Mouse (Mus musculus): ENCODE measurements around the gene Tgfbr3l. TPM values are rescaled to one million over a fixed set of nuclear protein-coding genes. Genes with fewer than 3 reads are reported as not detected.

Tgfbr3l gene
- polyA plus RNA-seq, 1 experiment from 2014 or later: 4.1 TPM

DNA sequence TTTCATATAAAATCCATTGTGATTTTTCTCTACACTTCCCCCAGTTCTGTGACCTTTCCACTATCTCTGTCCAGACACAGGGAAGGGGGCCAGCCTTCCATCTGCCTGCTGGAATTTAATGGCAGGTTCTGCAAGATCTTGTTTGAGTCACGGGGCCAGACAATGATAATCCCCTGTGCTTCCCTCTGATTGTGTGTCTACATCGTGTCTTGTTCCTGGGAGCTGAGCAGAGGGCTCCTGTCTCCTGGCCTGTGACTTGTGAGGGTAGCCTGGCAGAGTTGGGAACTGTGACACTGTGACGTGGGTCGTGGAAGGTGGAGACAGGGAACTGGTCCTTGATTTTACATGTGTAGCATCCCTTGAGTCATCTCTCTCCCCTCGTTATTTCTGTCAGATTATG, 18.2 kb upstream of the Tgfbr3l start:
- H3K4me1 ChIP-seq (ENCODE audit: control insufficient read depth, insufficient read depth, low read length): 0 out of 2 replicates have a peak, but pooled peaks cover 2% of the 10 kb centered on the region
- no peaks in the 10 kb centered on the region for H3K36me3 ChIP-seq (ENCODE audit: control insufficient read depth, insufficient read depth, low read length)
- no peak overlapping the region for H3K4me3 ChIP-seq (ENCODE audit: low read depth, low read length)
- ATAC-seq: no peak
- no peak overlapping the region for H3K9ac ChIP-seq (ENCODE audit: low read depth, low read length)
- 64% methylated on average over 5 of the region's 5 CpGs for WGBS
- no peak overlapping the region for H3K27ac ChIP-seq (ENCODE audit: low read length)
- H3K4me2 ChIP-seq (ENCODE audit: low read length): no peak overlapping the region
- peaks cover 12% of the 10 kb centered on the region; the same call in 1 of the 2 replicates for H3K27me3 ChIP-seq (ENCODE audit: control insufficient read depth, insufficient read depth, low read depth, low read length)
- no peaks in the 10 kb centered on the region for H3K9me3 ChIP-seq (replicated peaks; ENCODE audit: control insufficient read depth, low read length, poor library complexity, severe bottlenecking)

DNA sequence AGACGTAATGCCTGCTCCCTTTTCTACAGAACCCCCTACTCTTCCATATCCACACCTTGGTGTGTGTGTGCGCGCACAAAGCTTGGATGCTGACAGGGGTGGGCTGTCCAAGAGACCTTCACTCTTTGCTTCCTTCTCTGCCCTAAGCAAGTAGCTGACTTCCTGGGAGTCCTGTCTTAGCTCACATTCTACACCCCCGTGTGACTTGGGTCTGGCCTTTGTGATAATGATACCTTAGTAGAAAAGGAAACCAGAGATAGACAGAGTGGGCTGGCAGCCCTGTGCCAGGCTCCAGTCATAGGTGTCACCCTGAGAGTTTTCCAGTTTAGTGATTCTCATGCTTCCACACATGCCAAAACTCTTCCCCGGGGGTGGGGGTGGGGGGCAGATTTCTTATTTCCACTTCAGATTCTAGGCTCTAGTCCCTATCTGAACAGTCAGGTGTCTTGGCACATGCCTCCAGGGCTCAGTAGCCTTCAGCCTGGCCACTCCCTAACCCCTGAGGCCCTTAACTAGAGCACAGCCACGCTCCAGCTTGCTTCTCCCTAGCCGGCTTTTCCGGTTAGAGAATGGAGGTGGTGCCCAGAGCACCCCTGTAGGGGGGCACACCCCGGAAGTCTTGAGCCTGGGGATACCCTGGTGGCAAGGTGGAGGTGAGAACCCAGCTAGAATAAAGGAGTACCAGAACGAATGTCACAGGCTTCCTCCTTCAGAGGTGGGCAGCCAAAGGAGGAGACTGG, 17.2 kb upstream of the Tgfbr3l start:
- WGBS: 68% methylated on average over 10 of the region's 10 CpGs
- Histone ChIP-seq H3K9ac (ENCODE audit: low read depth, low read length) (no peak overlapping the region), H3K27ac (ENCODE audit: low read length) (no peak overlapping the region), H3K4me1 (ENCODE audit: control insufficient read depth, insufficient read depth, low read length) (0 out of 2 replicates have a peak, but pooled peaks cover 2% of the 10 kb centered on the region), H3K4me3 (ENCODE audit: low read depth, low read length) (no peak overlapping the region), H3K36me3 (ENCODE audit: control insufficient read depth, insufficient read depth, low read length) (no peaks in the 10 kb centered on the region), H3K27me3 (ENCODE audit: control insufficient read depth, insufficient read depth, low read depth, low read length) (peaks cover 12% of the 10 kb centered on the region; the same call in 1 of the 2 replicates), H3K4me2 (ENCODE audit: low read length) (no peak overlapping the region), H3K9me3 (replicated peaks; ENCODE audit: control insufficient read depth, low read length, poor library complexity, severe bottlenecking) (no peaks in the 10 kb centered on the region)
- ATAC-seq: no peak

DNA sequence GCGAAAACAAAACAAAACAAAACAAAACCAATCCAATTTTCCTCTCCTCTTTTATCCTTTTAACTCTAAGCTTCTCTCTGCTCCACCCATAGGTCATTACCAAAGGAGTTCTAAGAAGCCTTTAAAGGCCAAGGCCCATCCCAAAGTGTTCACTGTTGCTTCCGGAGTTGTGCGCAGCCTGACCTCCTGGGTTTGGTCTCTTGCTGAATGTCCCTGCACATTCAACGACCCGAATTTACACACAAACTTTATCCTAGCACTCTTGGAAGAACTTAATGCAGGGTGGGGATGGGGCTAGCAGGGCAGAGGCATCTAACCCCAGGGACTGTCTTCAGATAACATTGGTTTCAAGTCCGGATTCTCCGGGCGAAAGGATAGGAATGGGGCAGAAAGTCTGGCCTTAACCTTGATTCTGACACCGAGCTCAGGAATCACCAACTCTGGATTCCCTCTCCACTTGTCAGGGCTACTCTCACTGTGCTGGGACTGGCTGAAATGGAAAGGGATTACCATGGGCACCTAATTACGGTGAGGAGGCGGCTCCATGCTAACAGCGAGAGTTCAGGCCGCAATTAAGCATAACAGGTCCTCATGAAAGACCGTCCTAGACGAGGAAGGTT, 10.1 kb upstream of the Tgfbr3l start:
- WGBS: 19% methylated on average over 15 of the region's 15 CpGs
- peak; percentile 2 for ATAC-seq
- no peaks in the 10 kb centered on the region for H3K9me3 ChIP-seq (replicated peaks; ENCODE audit: control insufficient read depth, low read length, poor library complexity, severe bottlenecking)

DNA sequence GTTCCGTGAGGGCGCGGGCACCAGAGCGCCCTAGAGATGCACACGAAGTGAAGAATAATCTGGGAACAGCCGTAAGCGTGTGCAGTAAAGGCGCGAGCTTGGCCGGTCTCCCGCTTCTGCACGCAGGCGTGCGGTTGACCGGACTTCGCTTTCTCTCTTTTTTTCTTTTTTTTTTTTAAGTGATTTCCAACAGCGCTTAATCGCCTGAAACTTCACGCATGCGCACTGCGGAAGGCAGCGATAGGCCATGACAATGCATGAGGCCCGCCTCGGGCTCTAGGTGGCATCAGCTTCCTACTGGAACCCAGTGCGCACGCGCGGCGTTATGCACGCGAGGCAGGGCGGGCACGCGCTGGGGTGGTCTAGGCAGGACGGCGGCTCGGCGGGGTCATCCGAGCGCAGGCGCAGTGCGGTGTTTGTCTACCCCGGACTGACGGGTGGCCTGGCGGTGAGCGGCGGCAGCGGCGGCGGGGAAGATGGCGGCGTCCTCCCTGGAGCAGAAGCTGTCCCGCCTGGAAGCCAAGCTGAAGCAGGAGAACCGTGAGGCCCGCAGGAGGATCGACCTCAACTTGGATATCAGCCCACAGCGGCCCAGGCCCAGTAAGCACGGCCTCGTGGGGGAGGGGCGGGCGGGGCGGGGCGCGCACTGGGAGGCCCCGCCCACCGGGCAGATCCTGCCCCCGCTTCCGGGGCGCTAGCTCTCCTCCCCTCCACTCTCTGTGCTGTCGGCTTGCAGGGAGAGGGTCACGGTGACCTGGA, 9.4 kb upstream of the Tgfbr3l start, which contains the start of the genes Map2k7 and Gm49320:
Gene Map2k7, plus strand, starts transcription at position 307 of the 759 bp plus-strand sequence.
Gene Gm49320, plus strand, starts transcription at position 432 of the 759 bp plus-strand sequence.
- peak; percentile 96 for ATAC-seq
- Histone ChIP-seq H3K27ac (ENCODE audit: low read length) (peak within 1 kb of the TSS; percentile 91), H3K27me3 (ENCODE audit: control insufficient read depth, insufficient read depth, low read depth, low read length) (no peaks in the 10 kb centered on the region), H3K4me3 (ENCODE audit: low read depth, low read length) (peak within 1 kb of the TSS; percentile 79), H3K4me2 (ENCODE audit: low read length) (peak within 1 kb of the TSS; percentile 77), H3K9ac (ENCODE audit: low read depth, low read length) (peak within 1 kb of the TSS; percentile 84), H3K36me3 (ENCODE audit: control insufficient read depth, insufficient read depth, low read length) (peaks cover 4% of the 10 kb centered on the region), H3K4me1 (ENCODE audit: control insufficient read depth, insufficient read depth, low read length) (peaks cover 25% of the 10 kb centered on the region), H3K9me3 (replicated peaks; ENCODE audit: control insufficient read depth, low read length, poor library complexity, severe bottlenecking) (no peaks in the 10 kb centered on the region)
- WGBS: under 1% methylated on average over 57 of the region's 71 CpGs

More for the DNA sequence above, 10.1 kb upstream of the Tgfbr3l start:
- H3K36me3 ChIP-seq (ENCODE audit: control insufficient read depth, insufficient read depth, low read length): no peaks in the 10 kb centered on the region; the same call in 1 of the 2 replicates
- peak overlapping the region; percentile 79 for H3K4me3 ChIP-seq (ENCODE audit: low read depth, low read length)
- peak overlapping the region; percentile 75 for H3K4me2 ChIP-seq (ENCODE audit: low read length)
- peak overlapping the region; percentile 83 for H3K27ac ChIP-seq (ENCODE audit: low read length)
- H3K9ac ChIP-seq (ENCODE audit: low read depth, low read length): peak overlapping the region; percentile 65
- peaks cover 25% of the 10 kb centered on the region for H3K4me1 ChIP-seq (ENCODE audit: control insufficient read depth, insufficient read depth, low read length)
- H3K27me3 ChIP-seq (ENCODE audit: control insufficient read depth, insufficient read depth, low read depth, low read length): no peaks in the 10 kb centered on the region

DNA sequence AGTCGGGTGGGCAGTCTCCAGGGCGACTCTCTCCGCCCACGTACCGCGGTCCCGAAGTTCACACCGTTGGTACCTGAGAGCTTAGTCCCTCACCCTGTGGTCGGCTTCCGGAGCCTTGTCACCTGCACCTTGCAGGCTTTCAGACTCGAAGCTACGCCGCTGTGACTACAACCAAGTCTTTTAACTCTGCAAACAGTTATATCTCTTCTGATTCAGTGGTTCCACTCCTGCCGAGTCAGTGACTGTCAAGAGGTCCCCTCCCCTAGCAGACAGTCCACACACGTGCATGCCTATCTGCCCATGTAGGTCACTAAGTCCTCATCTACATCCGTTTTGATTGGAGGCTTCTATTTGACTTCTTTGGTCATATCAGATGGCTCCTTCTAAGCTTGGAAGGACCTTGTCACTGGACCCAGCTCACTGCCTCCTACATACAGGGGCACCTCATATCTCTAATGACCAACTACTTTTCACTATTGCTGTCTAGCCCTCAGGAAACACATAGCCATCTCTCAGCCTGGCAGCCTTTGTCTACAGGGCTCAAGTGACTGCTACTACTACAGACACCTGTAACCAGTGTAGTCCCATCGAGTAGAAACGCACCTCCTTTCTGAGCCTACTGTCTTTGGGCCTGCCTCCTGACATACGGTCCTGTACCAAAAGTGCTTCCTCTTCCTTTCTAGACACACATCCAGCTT, 8.7 kb upstream of the Tgfbr3l start:
- WGBS: 15% methylated on average over 19 of the region's 19 CpGs

DNA sequence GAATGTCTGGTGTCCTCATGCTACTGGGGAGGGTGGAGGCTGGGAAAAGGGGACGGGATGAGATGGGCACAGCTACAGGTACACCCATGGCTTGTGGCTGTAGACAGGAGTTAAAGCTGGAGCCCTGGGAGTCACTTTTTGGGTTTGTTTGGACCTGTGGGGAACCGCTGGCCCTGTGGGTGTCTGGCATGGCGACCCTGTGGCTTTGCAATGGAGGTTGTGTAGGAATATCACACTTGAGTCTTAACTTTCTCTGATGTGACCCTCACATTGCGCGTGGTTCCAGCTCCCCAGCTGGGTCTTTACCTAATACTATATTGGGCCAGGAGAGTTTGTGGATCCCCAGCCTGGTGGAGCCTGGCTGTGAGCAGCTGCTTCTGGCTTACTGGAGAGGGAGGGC, 3.0 kb upstream of the Tgfbr3l start:
- peaks cover 35% of the 10 kb centered on the region for H3K36me3 ChIP-seq (ENCODE audit: control insufficient read depth, insufficient read depth, low read length)
- H3K27me3 ChIP-seq (ENCODE audit: control insufficient read depth, insufficient read depth, low read depth, low read length): no peaks in the 10 kb centered on the region
- H3K9ac ChIP-seq (ENCODE audit: low read depth, low read length): no peak overlapping the region
- H3K4me1 ChIP-seq (ENCODE audit: control insufficient read depth, insufficient read depth, low read length): peaks cover 11% of the 10 kb centered on the region
- H3K27ac ChIP-seq (ENCODE audit: low read length): no peak overlapping the region
- H3K4me2 ChIP-seq (ENCODE audit: low read length): no peak overlapping the region
- no peak for ATAC-seq
- no peaks in the 10 kb centered on the region for H3K9me3 ChIP-seq (replicated peaks; ENCODE audit: control insufficient read depth, low read length, poor library complexity, severe bottlenecking)
- H3K4me3 ChIP-seq (ENCODE audit: low read depth, low read length): no peak overlapping the region
- 94% methylated on average over 5 of the region's 5 CpGs for WGBS

More for the DNA sequence above, 8.7 kb upstream of the Tgfbr3l start:
- Histone ChIP-seq H3K9ac (ENCODE audit: low read depth, low read length) (peak overlapping the region; percentile 84), H3K27me3 (ENCODE audit: control insufficient read depth, insufficient read depth, low read depth, low read length) (no peaks in the 10 kb centered on the region), H3K36me3 (ENCODE audit: control insufficient read depth, insufficient read depth, low read length) (peaks cover 12% of the 10 kb centered on the region), H3K9me3 (replicated peaks; ENCODE audit: control insufficient read depth, low read length, poor library complexity, severe bottlenecking) (no peaks in the 10 kb centered on the region), H3K4me1 (ENCODE audit: control insufficient read depth, insufficient read depth, low read length) (peaks cover 25% of the 10 kb centered on the region), H3K27ac (ENCODE audit: low read length) (peak overlapping the region; percentile 91), H3K4me2 (ENCODE audit: low read length) (peak overlapping the region; percentile 77), H3K4me3 (ENCODE audit: low read depth, low read length) (peak overlapping the region; percentile 79)
- ATAC-seq: peak; percentile 43

- Histone ChIP-seq H3K4me1 (ENCODE audit: control insufficient read depth, insufficient read depth, low read length) (peaks cover 5% of the 10 kb centered on the region), H3K4me2 (ENCODE audit: low read length) (no peak overlapping the region), H3K36me3 (ENCODE audit: control insufficient read depth, insufficient read depth, low read length) (peaks cover 35% of the 10 kb centered on the region), H3K9me3 (replicated peaks; ENCODE audit: control insufficient read depth, low read length, poor library complexity, severe bottlenecking) (no peaks in the 10 kb centered on the region), H3K27me3 (ENCODE audit: control insufficient read depth, insufficient read depth, low read depth, low read length) (no peaks in the 10 kb centered on the region), H3K4me3 (ENCODE audit: low read depth, low read length) (no peak overlapping the region), H3K27ac (ENCODE audit: low read length) (no peak overlapping the region), H3K9ac (ENCODE audit: low read depth, low read length) (no peak overlapping the region)
- 80% methylated on average over 13 of the region's 13 CpGs for WGBS
- no peak for ATAC-seq
Observed at GRCm38 (mm10) chr8:4245737-4246136, 2.3 kb upstream of the Tgfbr3l start.

- Histone ChIP-seq H3K4me3 (ENCODE audit: low read depth, low read length) (no peak overlapping the region), H3K36me3 (ENCODE audit: control insufficient read depth, insufficient read depth, low read length) (peaks cover 35% of the 10 kb centered on the region), H3K27me3 (ENCODE audit: control insufficient read depth, insufficient read depth, low read depth, low read length) (no peaks in the 10 kb centered on the region), H3K9me3 (replicated peaks; ENCODE audit: control insufficient read depth, low read length, poor library complexity, severe bottlenecking) (no peaks in the 10 kb centered on the region), H3K27ac (ENCODE audit: low read length) (no peak overlapping the region), H3K9ac (ENCODE audit: low read depth, low read length) (no peak overlapping the region), H3K4me2 (ENCODE audit: low read length) (no peak overlapping the region), H3K4me1 (ENCODE audit: control insufficient read depth, insufficient read depth, low read length) (no peaks in the 10 kb centered on the region; the same call in 1 of the 2 replicates)
- WGBS: 92% methylated on average over 8 of the region's 8 CpGs
- no peak for ATAC-seq
Observed at GRCm38 (mm10) chr8:4247241-4247640, 773 bp upstream of the Tgfbr3l start.
